Mouse (Mus musculus): ENCODE results near the gene Tssk4. TPM values are rescaled to one million over a fixed set of nuclear protein-coding genes. Genes with fewer than 3 reads are reported as not detected.

The Tssk4 gene
- total RNA-seq, 2 experiments from 2014 or later, result 0.68 TPM; not detected in 1

Other genes with a start within 250 kb of the Tssk4 start
Only the 30 nearest of the 34 such genes appear.
- gene Dhrs4, start 171.4 kb upstream of the Tssk4 start, total RNA-seq (2015; ENCODE audit: low replicate concordance), result 12.7 and 16.9 TPM in 2 replicates
- gene Dhrs4, start 171.4 kb upstream of the Tssk4 start, total RNA-seq (2017; ENCODE audit: low replicate concordance), result 9.8 and 19.1 TPM in 2 replicates
- not detected in 2 replicates for gene Carmil3, start 159.5 kb upstream of the Tssk4 start, total RNA-seq (2015; ENCODE audit: low replicate concordance)
- not detected in 2 replicates for gene Carmil3, start 159.5 kb upstream of the Tssk4 start, total RNA-seq (2017; ENCODE audit: low replicate concordance)
- gene Cpne6, start 139.7 kb upstream of the Tssk4 start, total RNA-seq (2015; ENCODE audit: low replicate concordance), result not detected in 2 replicates
- not detected in 2 replicates for gene Cpne6, start 139.7 kb upstream of the Tssk4 start, total RNA-seq (2017; ENCODE audit: low replicate concordance)
- 0.19 and 0.42 TPM in 2 replicates for gene Nrl, start 125.2 kb upstream of the Tssk4 start, total RNA-seq (2015; ENCODE audit: low replicate concordance)
- gene Nrl, start 125.2 kb upstream of the Tssk4 start, total RNA-seq (2017; ENCODE audit: low replicate concordance), result 0.42 TPM in 1 of 2 replicates, not detected in the other
- gene Pck2, start 109.9 kb upstream of the Tssk4 start, total RNA-seq (2015; ENCODE audit: low replicate concordance), result 20.4 and 28.6 TPM in 2 replicates
- gene Pck2, start 109.9 kb upstream of the Tssk4 start, total RNA-seq (2017; ENCODE audit: low replicate concordance), result 60.3 and 66.5 TPM in 2 replicates
- gene Dcaf11, start 90.2 kb upstream of the Tssk4 start, total RNA-seq (2015; ENCODE audit: low replicate concordance), result 18.2 and 21.9 TPM in 2 replicates
- 46.2 and 54.9 TPM in 2 replicates for gene Dcaf11, start 90.2 kb upstream of the Tssk4 start, total RNA-seq (2017; ENCODE audit: low replicate concordance)
- gene A730061H03Rik, start 89.8 kb upstream of the Tssk4 start, total RNA-seq (2015; ENCODE audit: low replicate concordance), result not detected in 2 replicates
- gene A730061H03Rik, start 89.8 kb upstream of the Tssk4 start, total RNA-seq (2017; ENCODE audit: low replicate concordance), result 4.8 TPM in 1 of 2 replicates, not detected in the other
- gene Fitm1, start 74.6 kb upstream of the Tssk4 start, total RNA-seq (2015; ENCODE audit: low replicate concordance), result not detected in 2 replicates
- not detected in 2 replicates for gene Fitm1, start 74.6 kb upstream of the Tssk4 start, total RNA-seq (2017; ENCODE audit: low replicate concordance)
- gene Psme1, start 72.1 kb upstream of the Tssk4 start, total RNA-seq (2015; ENCODE audit: low replicate concordance), result 271 and 301 TPM in 2 replicates
- gene Psme1, start 72.1 kb upstream of the Tssk4 start, total RNA-seq (2017; ENCODE audit: low replicate concordance), result 107 and 147 TPM in 2 replicates
- gene Emc9, start 64.9 kb upstream of the Tssk4 start, total RNA-seq (2015; ENCODE audit: low replicate concordance), result 10.9 TPM in 1 of 2 replicates, not detected in the other
- 2.6 and 3.6 TPM in 2 replicates for gene Emc9, start 64.9 kb upstream of the Tssk4 start, total RNA-seq (2017; ENCODE audit: low replicate concordance)
- gene Psme2, start 59.1 kb upstream of the Tssk4 start, total RNA-seq (2015; ENCODE audit: low replicate concordance), result 74.0 and 102 TPM in 2 replicates
- gene Psme2, start 59.1 kb upstream of the Tssk4 start, total RNA-seq (2017; ENCODE audit: low replicate concordance), result 83.1 and 86.1 TPM in 2 replicates
- gene Rnf31, start 58.5 kb upstream of the Tssk4 start, total RNA-seq (2015; ENCODE audit: low replicate concordance), result 6.5 and 9.4 TPM in 2 replicates
- gene Rnf31, start 58.5 kb upstream of the Tssk4 start, total RNA-seq (2017; ENCODE audit: low replicate concordance), result 7.1 and 8.9 TPM in 2 replicates
- gene Irf9, start 46.6 kb upstream of the Tssk4 start, total RNA-seq (2015; ENCODE audit: low replicate concordance), result 65.1 and 69.8 TPM in 2 replicates
- gene Irf9, start 46.6 kb upstream of the Tssk4 start, total RNA-seq (2017; ENCODE audit: low replicate concordance), result 104 and 106 TPM in 2 replicates
- 1.7 TPM in 1 of 2 replicates, not detected in the other for gene Rec8, start 32.1 kb upstream of the Tssk4 start, total RNA-seq (2015; ENCODE audit: low replicate concordance)
- gene Rec8, start 32.1 kb upstream of the Tssk4 start, total RNA-seq (2017; ENCODE audit: low replicate concordance), result 0.84 and 2.2 TPM in 2 replicates
- gene Ipo4, start 14.2 kb upstream of the Tssk4 start, total RNA-seq (2015; ENCODE audit: low replicate concordance), result 3.7 and 29.7 TPM in 2 replicates
- gene Ipo4, start 14.2 kb upstream of the Tssk4 start, total RNA-seq (2017; ENCODE audit: low replicate concordance), result 7.0 and 13.8 TPM in 2 replicates
- 0.96 and 5.4 TPM in 2 replicates for gene Gm49378, start 12.3 kb upstream of the Tssk4 start, total RNA-seq (2015; ENCODE audit: low replicate concordance)
- gene Gm49378, start 12.3 kb upstream of the Tssk4 start, total RNA-seq (2017; ENCODE audit: low replicate concordance), result 5.4 TPM in 1 of 2 replicates, not detected in the other
- 9.6 and 14.2 TPM in 2 replicates for gene Tm9sf1, start 6.4 kb upstream of the Tssk4 start, total RNA-seq (2015; ENCODE audit: low replicate concordance)
- 12.0 and 20.5 TPM in 2 replicates for gene Tm9sf1, start 6.4 kb upstream of the Tssk4 start, total RNA-seq (2017; ENCODE audit: low replicate concordance)
- 4.6 and 10.4 TPM in 2 replicates for gene Mdp1, start 10.3 kb downstream of the Tssk4 start, total RNA-seq (2015; ENCODE audit: low replicate concordance)
- gene Mdp1, start 10.3 kb downstream of the Tssk4 start, total RNA-seq (2017; ENCODE audit: low replicate concordance), result 7.1 and 8.4 TPM in 2 replicates
- 1.5 and 2.7 TPM in 2 replicates for gene Gmpr2, start 21.8 kb downstream of the Tssk4 start, total RNA-seq (2015; ENCODE audit: low replicate concordance)
- 6.9 and 8.5 TPM in 2 replicates for gene Gmpr2, start 21.8 kb downstream of the Tssk4 start, total RNA-seq (2017; ENCODE audit: low replicate concordance)
- 89.5 and 91.3 TPM in 2 replicates for gene Nedd8, start 21.9 kb downstream of the Tssk4 start, total RNA-seq (2015; ENCODE audit: low replicate concordance)
- 66.5 and 67.1 TPM in 2 replicates for gene Nedd8, start 21.9 kb downstream of the Tssk4 start, total RNA-seq (2017; ENCODE audit: low replicate concordance)
- gene Tinf2, start 31.6 kb downstream of the Tssk4 start, total RNA-seq (2015; ENCODE audit: low replicate concordance), result 7.7 and 10.2 TPM in 2 replicates
- 12.9 and 13.1 TPM in 2 replicates for gene Tinf2, start 31.6 kb downstream of the Tssk4 start, total RNA-seq (2017; ENCODE audit: low replicate concordance)
- 0.96 TPM in 1 of 2 replicates, not detected in the other for gene Tgm1, start 63.7 kb downstream of the Tssk4 start, total RNA-seq (2015; ENCODE audit: low replicate concordance)
- gene Tgm1, start 63.7 kb downstream of the Tssk4 start, total RNA-seq (2017; ENCODE audit: low replicate concordance), result 0.14 and 0.85 TPM in 2 replicates
- gene Rabggta, start 72.1 kb downstream of the Tssk4 start, total RNA-seq (2015; ENCODE audit: low replicate concordance), result 2.3 and 5.4 TPM in 2 replicates
- gene Rabggta, start 72.1 kb downstream of the Tssk4 start, total RNA-seq (2017; ENCODE audit: low replicate concordance), result 2.1 and 2.2 TPM in 2 replicates
- gene Dhrs1, start 95.5 kb downstream of the Tssk4 start, total RNA-seq (2015; ENCODE audit: low replicate concordance), result 22.4 and 27.1 TPM in 2 replicates
- gene Dhrs1, start 95.5 kb downstream of the Tssk4 start, total RNA-seq (2017; ENCODE audit: low replicate concordance), result 3.9 and 14.9 TPM in 2 replicates
- gene Nop9, start 95.5 kb downstream of the Tssk4 start, total RNA-seq (2015; ENCODE audit: low replicate concordance), result 6.5 and 11.3 TPM in 2 replicates
- 3.7 and 3.9 TPM in 2 replicates for gene Nop9, start 95.5 kb downstream of the Tssk4 start, total RNA-seq (2017; ENCODE audit: low replicate concordance)
- gene Cideb, start 108.3 kb downstream of the Tssk4 start, total RNA-seq (2015; ENCODE audit: low replicate concordance), result 2.1 TPM in 1 of 2 replicates, not detected in the other
- 0.94 TPM in 1 of 2 replicates, not detected in the other for gene Cideb, start 108.3 kb downstream of the Tssk4 start, total RNA-seq (2017; ENCODE audit: low replicate concordance)
- not detected in 2 replicates for gene Ltb4r2, start 111.2 kb downstream of the Tssk4 start, total RNA-seq (2015; ENCODE audit: low replicate concordance)
- 0.14 TPM in 1 of 2 replicates, not detected in the other for gene Ltb4r2, start 111.2 kb downstream of the Tssk4 start, total RNA-seq (2017; ENCODE audit: low replicate concordance)
- gene Ltb4r1, start 115.8 kb downstream of the Tssk4 start, total RNA-seq (2015; ENCODE audit: low replicate concordance), result 6.3 and 14.8 TPM in 2 replicates
- 9.3 and 21.8 TPM in 2 replicates for gene Ltb4r1, start 115.8 kb downstream of the Tssk4 start, total RNA-seq (2017; ENCODE audit: low replicate concordance)
- not detected in 2 replicates for gene Adcy4, start 133.9 kb downstream of the Tssk4 start, total RNA-seq (2015; ENCODE audit: low replicate concordance)
- gene Adcy4, start 133.9 kb downstream of the Tssk4 start, total RNA-seq (2017; ENCODE audit: low replicate concordance), result not detected in 2 replicates
- gene Ripk3, start 138.7 kb downstream of the Tssk4 start, total RNA-seq (2015; ENCODE audit: low replicate concordance), result 17.1 and 22.6 TPM in 2 replicates
- gene Ripk3, start 138.7 kb downstream of the Tssk4 start, total RNA-seq (2017; ENCODE audit: low replicate concordance), result 6.7 and 7.2 TPM in 2 replicates

All from erythroblast, adult 5-6 weeks (primary cell).